Mouse (Mus musculus) mammary gland, adult 2 months (tissue): Measurements from ENCODE around the gene Khdc4. TPM values are rescaled to one million over a fixed set of nuclear protein-coding genes. Genes with fewer than 3 reads are reported as not detected.

Experiments used
- polyA plus RNA-seq: library from polyadenylated mRNA; depleted of rRNA; stranded (reverse); fragments of >200 nt; gene quantifications from 2 replicates; pipeline ENCODE4 v1.2.3, GENCODE M21; 2012; ENCODE audit warnings: low replicate concordance; rRNA removed

The Khdc4 gene
- 62.8 and 78.3 TPM in 2 replicates for polyA plus RNA-seq

DNA sequence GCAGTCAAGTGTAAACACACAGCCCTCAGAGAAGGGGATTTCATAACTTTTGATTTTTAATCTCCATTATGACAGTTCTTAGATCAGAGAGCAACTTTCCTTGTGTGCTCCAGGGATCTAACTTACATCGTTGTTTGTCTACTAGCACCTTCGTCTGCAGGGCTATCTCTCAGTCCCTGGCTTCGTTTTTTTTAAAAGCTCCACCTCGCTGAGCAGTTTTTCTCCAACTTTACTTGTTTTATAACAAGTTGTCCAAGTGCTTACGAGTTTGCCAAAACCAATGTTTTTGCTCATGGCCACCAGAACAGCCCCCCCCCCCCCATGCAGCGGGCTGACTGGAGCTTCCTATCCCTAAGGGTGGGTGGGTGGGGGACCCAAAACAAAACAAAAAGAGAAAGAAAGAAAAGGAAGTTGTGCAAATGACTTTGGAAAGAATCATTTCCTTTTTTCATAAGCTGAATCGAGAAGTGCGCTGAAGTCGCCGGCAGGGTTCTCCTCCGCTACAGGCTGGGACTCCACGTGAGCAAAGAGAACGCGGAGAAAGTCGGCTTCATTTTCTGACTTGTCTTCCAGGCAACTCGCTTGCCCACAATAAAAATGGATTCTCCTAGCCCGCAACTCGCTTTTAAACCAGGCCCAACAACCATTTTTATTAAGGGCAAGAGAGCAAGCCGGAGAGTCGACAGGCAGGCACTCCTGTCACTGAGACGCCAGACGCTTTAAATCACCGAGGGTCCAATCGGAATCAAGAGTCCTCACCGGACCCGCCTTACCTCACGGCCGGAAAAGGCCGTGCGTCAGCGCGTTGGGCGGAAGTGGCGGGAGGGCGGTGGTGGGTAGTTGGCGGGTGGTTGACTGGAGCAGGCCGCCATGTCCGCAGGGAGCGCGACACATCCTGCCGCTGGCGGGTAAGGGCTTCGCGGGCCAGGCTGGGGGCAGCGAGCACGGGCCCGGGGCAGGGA, at the start of gene Khdc4:
Khdc4 (plus strand) TSS at position 824 of the 962 bp plus-strand sequence.

DNA sequence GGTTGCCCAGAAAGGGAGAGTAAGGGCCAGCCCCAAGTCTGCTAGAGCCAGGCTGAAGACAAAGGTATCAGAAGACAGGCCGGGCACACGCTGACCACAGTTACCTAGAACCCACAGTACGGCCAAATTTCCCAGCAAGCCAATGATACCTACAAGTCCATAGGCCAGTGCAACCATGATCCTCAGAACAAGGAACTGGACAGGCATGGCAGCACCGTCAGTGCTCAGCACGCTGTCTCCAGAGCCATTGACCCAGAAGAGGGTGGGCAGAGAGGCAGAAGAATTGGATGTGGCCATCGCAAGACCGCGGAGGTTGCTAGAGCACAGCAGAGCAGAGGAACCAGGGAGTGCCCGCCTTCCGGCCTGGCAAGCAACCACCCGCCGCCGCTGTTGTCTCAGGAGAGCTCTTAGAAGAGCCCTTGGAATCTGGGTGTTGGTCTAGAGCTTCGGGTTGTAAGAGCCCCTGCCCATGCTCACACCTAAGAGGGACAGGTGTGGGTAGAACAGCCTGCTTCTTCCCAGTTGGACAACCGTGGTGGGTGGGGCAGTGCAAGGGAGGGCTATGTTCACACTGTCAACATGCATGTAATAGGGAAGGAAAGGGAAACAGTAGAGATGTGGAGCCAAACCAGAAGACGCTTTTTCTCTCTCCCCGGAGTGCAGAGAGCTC, 32.6 kb upstream of the Khdc4 start, which contains the start of gene Rxfp4:
Rxfp4 (minus strand) TSS at position 297 of the 670 bp plus-strand sequence.

GRCm38 (mm10) chr3:88716399-88717197, 31.0 kb downstream of the Khdc4 start, which contains the start of gene Rit1:
TSS of gene Rit1 (plus strand) at chr3:88716838.

Other genes starting within 250 kb of the Khdc4 start
- gene Sema4a, start 224.6 kb upstream of the Khdc4 start, polyA plus RNA-seq = 118 and 144 TPM in 2 replicates
- gene Lmna, start 175.8 kb upstream of the Khdc4 start, polyA plus RNA-seq = 226 and 360 TPM in 2 replicates
- 2.5 and 3.5 TPM in 2 replicates for gene Mex3a, start 153.4 kb upstream of the Khdc4 start, polyA plus RNA-seq
- gene Rab25, start 137.5 kb upstream of the Khdc4 start, polyA plus RNA-seq = 37.9 TPM in 2 replicates
- gene Lamtor2, start 132.7 kb upstream of the Khdc4 start, polyA plus RNA-seq = 121 and 137 TPM in 2 replicates
- gene Ubqln4, start 132.0 kb upstream of the Khdc4 start, polyA plus RNA-seq = 65.3 and 82.9 TPM in 2 replicates
- gene Ssr2, start 109.9 kb upstream of the Khdc4 start, polyA plus RNA-seq = 135 and 181 TPM in 2 replicates
- gene Arhgef2, start 79.8 kb upstream of the Khdc4 start, polyA plus RNA-seq = 79.4 and 105 TPM in 2 replicates
- not detected in 2 replicates for gene Rxfp4, start 32.7 kb upstream of the Khdc4 start, polyA plus RNA-seq
- 38.7 and 55.6 TPM in 2 replicates for gene Rit1, start 31.0 kb downstream of the Khdc4 start, polyA plus RNA-seq
- gene Syt11, start 89.4 kb downstream of the Khdc4 start, polyA plus RNA-seq = 5.2 and 8.2 TPM in 2 replicates
- gene Gon4l, start 149.4 kb downstream of the Khdc4 start, polyA plus RNA-seq = 13.6 and 15.5 TPM in 2 replicates
- gene Msto1, start 228.2 kb downstream of the Khdc4 start, polyA plus RNA-seq = 27.4 and 32.6 TPM in 2 replicates